Mouse (Mus musculus) neural tube, embryonic 14.5 days (tissue): Measurements from ENCODE around the gene Csmd2. TPM values are rescaled to one million over a fixed set of nuclear protein-coding genes. Genes with fewer than 3 reads are reported as not detected.

Experiments used
- ATAC-seq: fragments of 200-750 bp; cut with Nextera tagmentation; 2 replicates; pipeline ENCODE4 v1.8.0; 2017; ENCODE audit warnings: low read depth, mild to moderate bottlenecking, moderate TSS enrichment, moderate library complexity
- H3K27ac ChIP-seq: fragments of 300-500 bp; sonication (generic); 2 replicates; pipeline ENCODE4 v1.5.1; 2014; ENCODE audit warnings: low read depth, mild to moderate bottlenecking, control low read depth, low read length, moderate library complexity, mixed read lengths
- H3K27me3 ChIP-seq: fragments of 300-500 bp; sonication (generic); 2 replicates; pipeline ENCODE4 v1.6.1; 2014; ENCODE audit warnings: low read length; ENCODE audit not compliant: control insufficient read depth, insufficient read depth
- H3K36me3 ChIP-seq: fragments of 300-500 bp; sonication (generic); 2 replicates; pipeline ENCODE4 v1.6.1; 2014; ENCODE audit warnings: low read length, mixed read lengths; ENCODE audit not compliant: control insufficient read depth, insufficient read depth
- H3K4me1 ChIP-seq: fragments of 300-500 bp; sonication (generic); 2 replicates; pipeline ENCODE4 v1.6.1; 2014; ENCODE audit warnings: low read length; ENCODE audit not compliant: control insufficient read depth, insufficient read depth
- H3K4me2 ChIP-seq: fragments of 300-500 bp; sonication (generic); 2 replicates; pipeline ENCODE4 v1.6.1; 2014; ENCODE audit warnings: mild to moderate bottlenecking, low read depth, low read length, control low read depth
- H3K4me3 ChIP-seq: fragments of 300-500 bp; sonication (generic); 2 replicates; pipeline ENCODE4 v1.5.1; 2014; ENCODE audit warnings: low read depth, low read length, control low read depth, mixed read lengths
- H3K9ac ChIP-seq: fragments of 300-500 bp; sonication (generic); replicated peaks from 2 replicates; pipeline ENCODE4 v1.6.1; 2014; ENCODE audit warnings: low read depth, mild to moderate bottlenecking, control low read depth, low read length, mixed read lengths
- H3K9me3 ChIP-seq: fragments of 300-500 bp; sonication (generic); 2 replicates; pipeline ENCODE4 v1.6.1; 2016; ENCODE audit warnings: low read length; ENCODE audit not compliant: control insufficient read depth
- WGBS: fragments of 180-500 bp; shearing (Covaris S2); extraction: QIAGEN DNeasy Blood & Tissue Kit; methylation state at CpG from one replicate; pipeline ENCODE4 v1.1.7; 2014; 5-methylcytosine and 5-hydroxymethylcytosine counted together
- polyA plus RNA-seq: library from polyadenylated mRNA; unstranded; fragments of >200 nt; fragmentation: Nextera tagmentation; extraction: Ambion mirVana; gene quantifications from 2 replicates; pipeline ENCODE4 v1.2.1, GENCODE M21; 2014

Csmd2 gene
- polyA plus RNA-seq, 1 experiment from 2014 or later = 14.5 TPM

GRCm38 (mm10) chr4:128374051-128374450, 386.4 kb downstream of the Csmd2 start:
- H3K4me1 ChIP-seq = no peaks in the 10 kb centered on the region
- peaks cover 8% of the 10 kb centered on the region for H3K36me3 ChIP-seq
- H3K4me3 ChIP-seq = no peak overlapping the region
- no peak overlapping the region for H3K9ac ChIP-seq
- H3K9me3 ChIP-seq = no peaks in the 10 kb centered on the region
- no peak overlapping the region for H3K4me2 ChIP-seq
- H3K27me3 ChIP-seq = no peaks in the 10 kb centered on the region
- no peak for ATAC-seq
- no peak overlapping the region for H3K27ac ChIP-seq
- WGBS = 81% methylated on average over 5 of the region's 5 CpGs

GRCm38 (mm10) chr4:128378946-128379345, 391.3 kb downstream of the Csmd2 start:
- no peak overlapping the region for H3K4me3 ChIP-seq
- H3K27me3 ChIP-seq = no peaks in the 10 kb centered on the region
- H3K4me1 ChIP-seq = no peaks in the 10 kb centered on the region
- H3K36me3 ChIP-seq = peaks cover 11% of the 10 kb centered on the region
- 87% methylated on average over 2 of the region's 2 CpGs for WGBS
- no peaks in the 10 kb centered on the region for H3K9me3 ChIP-seq
- H3K9ac ChIP-seq = no peak overlapping the region
- H3K4me2 ChIP-seq = no peak overlapping the region
- no peak overlapping the region for H3K27ac ChIP-seq
- ATAC-seq = no peak

- WGBS = 82% methylated on average over 6 of the region's 6 CpGs
- Histone ChIP-seq H3K27me3 (no peaks in the 10 kb centered on the region), H3K27ac (no peak overlapping the region)
Observed at GRCm38 (mm10) chr4:128381331-128381730, 393.7 kb downstream of the Csmd2 start.

DNA sequence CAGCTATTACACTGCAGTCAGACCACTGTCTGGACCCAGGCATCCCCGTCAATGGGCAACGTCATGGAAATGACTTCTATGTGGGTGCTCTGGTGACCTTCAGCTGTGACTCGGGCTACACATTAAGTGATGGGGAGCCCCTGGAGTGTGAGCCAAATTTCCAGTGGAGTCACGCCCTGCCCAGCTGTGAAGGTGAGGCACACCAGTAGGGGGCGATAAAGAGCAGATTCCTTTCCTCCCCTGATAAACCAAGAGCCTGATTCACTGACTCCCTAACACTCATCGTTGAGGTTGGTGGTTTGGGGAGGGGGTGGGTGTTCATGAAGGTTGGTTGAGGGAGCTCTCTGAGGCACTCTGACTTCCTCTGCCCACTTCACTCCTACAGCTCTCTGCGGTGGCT, 396.1 kb downstream of the Csmd2 start:
- Histone ChIP-seq H3K9ac (no peak overlapping the region), H3K4me2 (no peak overlapping the region), H3K4me1 (no peaks in the 10 kb centered on the region), H3K4me3 (no peak overlapping the region), H3K9me3 (no peaks in the 10 kb centered on the region), H3K27me3 (no peaks in the 10 kb centered on the region), H3K27ac (no peak overlapping the region), H3K36me3 (peaks cover 11% of the 10 kb centered on the region)
- 90% methylated on average over 7 of the region's 7 CpGs for WGBS
- ATAC-seq = no peak

More at GRCm38 (mm10) chr4:128381331-128381730, 393.7 kb downstream of the Csmd2 start:
- Histone ChIP-seq H3K4me1 (no peaks in the 10 kb centered on the region), H3K4me3 (no peak overlapping the region), H3K4me2 (no peak overlapping the region), H3K36me3 (peaks cover 11% of the 10 kb centered on the region), H3K9me3 (no peaks in the 10 kb centered on the region), H3K9ac (no peak overlapping the region)
- no peak for ATAC-seq

DNA sequence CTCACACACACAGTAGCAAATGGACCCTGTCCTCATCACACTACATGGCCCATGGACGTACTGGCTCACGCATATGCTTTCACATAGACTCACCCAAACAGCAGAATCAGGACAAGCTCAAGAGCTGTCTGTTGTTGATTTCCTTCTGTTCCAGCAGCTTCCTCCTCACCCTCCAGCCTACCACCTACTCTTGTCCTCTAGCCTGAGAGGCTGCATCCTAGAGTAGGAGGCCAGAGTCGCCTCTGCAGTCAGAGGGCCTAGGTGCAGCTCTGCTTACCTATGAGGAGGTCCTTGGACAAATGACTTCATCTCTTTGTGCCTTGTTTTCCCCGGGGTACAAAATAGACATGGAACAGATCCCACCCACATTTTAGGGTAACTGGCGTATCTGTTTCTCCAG, 403.8 kb downstream of the Csmd2 start:
- Histone ChIP-seq H3K4me2 (no peak overlapping the region), H3K4me3 (no peak overlapping the region), H3K27ac (no peak overlapping the region), H3K36me3 (peaks cover 3% of the 10 kb centered on the region; the same call in 1 of the 2 replicates), H3K9me3 (no peaks in the 10 kb centered on the region), H3K27me3 (no peaks in the 10 kb centered on the region), H3K9ac (no peak overlapping the region), H3K4me1 (no peaks in the 10 kb centered on the region; the same call in 1 of the 2 replicates)
- WGBS = 95% methylated on average over 5 of the region's 5 CpGs
- ATAC-seq = no peak

DNA sequence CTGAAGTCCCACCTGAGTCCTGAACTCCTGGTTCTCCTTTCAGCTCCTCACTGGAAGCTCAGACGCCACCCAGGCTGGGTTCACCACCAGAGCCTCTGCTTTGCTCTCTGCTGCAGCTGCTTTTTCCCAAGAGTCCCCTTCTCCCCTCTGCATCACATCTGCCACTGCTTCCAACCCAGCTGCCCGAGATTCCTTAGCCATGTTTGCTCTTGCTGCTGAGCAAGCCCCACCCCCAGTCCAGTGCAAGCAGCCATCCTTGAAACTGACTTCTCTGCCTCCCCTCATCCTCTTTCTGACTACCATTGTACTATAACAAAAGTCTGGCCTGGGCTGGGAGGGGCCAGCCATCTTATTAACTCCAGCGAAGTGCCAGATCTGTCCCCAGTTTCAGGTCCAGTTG, 404.6 kb downstream of the Csmd2 start:
- Histone ChIP-seq H3K27me3 (no peaks in the 10 kb centered on the region), H3K9me3 (no peaks in the 10 kb centered on the region), H3K4me3 (no peak overlapping the region), H3K4me2 (no peak overlapping the region), H3K4me1 (peaks cover 4% of the 10 kb centered on the region; the same call in 1 of the 2 replicates), H3K36me3 (peaks cover 3% of the 10 kb centered on the region; the same call in 1 of the 2 replicates), H3K27ac (no peak overlapping the region), H3K9ac (no peak overlapping the region)
- 20% methylated on average over 3 of the region's 3 CpGs for WGBS
- ATAC-seq = no peak

DNA sequence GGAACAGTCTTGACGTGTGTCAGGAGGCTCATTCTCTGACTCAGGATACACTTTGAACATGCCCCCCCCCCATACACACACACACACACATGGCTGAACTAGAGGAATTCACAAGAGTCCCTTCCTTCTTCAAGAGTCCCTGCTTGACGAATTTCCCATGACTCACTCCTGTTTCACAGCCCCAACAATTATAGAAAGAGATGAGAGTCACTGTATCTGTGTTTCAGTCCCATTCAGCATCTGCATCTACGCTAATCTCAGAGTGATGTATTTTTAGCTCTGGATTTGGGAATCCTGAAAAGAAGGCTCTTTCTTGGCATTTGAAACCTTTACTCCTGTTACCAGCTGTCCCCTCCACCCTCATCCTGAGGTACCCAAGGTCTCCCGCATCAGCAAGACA, 406.2 kb downstream of the Csmd2 start:
- Histone ChIP-seq H3K9me3 (no peaks in the 10 kb centered on the region), H3K4me2 (no peak overlapping the region), H3K4me3 (no peak overlapping the region), H3K27me3 (no peaks in the 10 kb centered on the region), H3K36me3 (peaks cover 3% of the 10 kb centered on the region; the same call in 1 of the 2 replicates), H3K4me1 (peaks cover 4% of the 10 kb centered on the region; the same call in 1 of the 2 replicates), H3K9ac (no peak overlapping the region), H3K27ac (no peak overlapping the region)
- 95% methylated on average over 4 of the region's 4 CpGs for whole genome bisulfite sequencing
- ATAC-seq = no peak

- H3K4me2 ChIP-seq = no peak overlapping the region
- H3K4me3 ChIP-seq = no peak overlapping the region
- H3K36me3 ChIP-seq = no peaks in the 10 kb centered on the region
- no peak overlapping the region for H3K27ac ChIP-seq
- no peaks in the 10 kb centered on the region for H3K9me3 ChIP-seq
- H3K4me1 ChIP-seq = peaks cover 4% of the 10 kb centered on the region; the same call in 1 of the 2 replicates
- H3K9ac ChIP-seq = no peak overlapping the region
- 68% methylated on average over 5 of the region's 5 CpGs for WGBS
- no peaks in the 10 kb centered on the region for H3K27me3 ChIP-seq
- ATAC-seq = no peak
Observed at GRCm38 (mm10) chr4:128396616-128397015, 409.0 kb downstream of the Csmd2 start.

GRCm38 (mm10) chr4:128397804-128398203, 410.1 kb downstream of the Csmd2 start:
- Histone ChIP-seq H3K9me3 (no peaks in the 10 kb centered on the region), H3K4me2 (no peak overlapping the region), H3K4me3 (no peak overlapping the region), H3K4me1 (peaks cover 4% of the 10 kb centered on the region; the same call in 1 of the 2 replicates), H3K9ac (no peak overlapping the region), H3K27me3 (no peaks in the 10 kb centered on the region), H3K27ac (no peak overlapping the region), H3K36me3 (no peaks in the 10 kb centered on the region)
- WGBS = 74% methylated on average over 7 of the region's 7 CpGs
- no peak for ATAC-seq
